Mouse (Mus musculus): Measurements from ENCODE around the gene Nudt12.
A peak's percentile ranks its signal among the peaks of the same experiment; 100 is the strongest.

Gene Nudt12

DNA sequence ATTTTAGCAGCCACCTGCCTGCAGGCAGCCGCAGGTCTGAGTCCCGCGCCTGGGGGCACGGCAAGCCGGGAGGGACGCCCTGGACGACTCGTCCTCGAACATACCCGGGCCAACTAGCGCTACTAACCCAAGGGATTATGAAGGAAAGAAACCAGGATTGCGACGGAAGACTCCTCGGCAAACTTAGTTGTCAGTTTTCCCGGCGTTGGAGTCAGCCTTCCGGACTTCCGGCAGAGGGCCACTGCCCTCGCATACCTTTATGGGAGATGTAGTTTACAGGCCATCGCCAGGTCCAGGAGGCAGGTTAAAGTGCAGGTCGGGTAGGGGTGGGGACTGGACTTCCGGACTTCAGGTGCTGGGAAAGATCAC, at the start of gene Nudt12:
Nudt12 (minus strand) TSS at position 282 of the 369 bp plus-strand sequence.
- DNase-seq (ENCODE audit: low spot score): peak; percentile 50

- DNase-seq (ENCODE audit: low spot score): no peak
Measured at GRCm38 (mm10) chr17:59053306-59053705, 40.1 kb upstream of the Nudt12 start.

GRCm38 (mm10) chr17:59039754-59040153, 26.6 kb upstream of the Nudt12 start:
- DNase-seq (ENCODE audit: low spot score): peak; percentile 5

DNA sequence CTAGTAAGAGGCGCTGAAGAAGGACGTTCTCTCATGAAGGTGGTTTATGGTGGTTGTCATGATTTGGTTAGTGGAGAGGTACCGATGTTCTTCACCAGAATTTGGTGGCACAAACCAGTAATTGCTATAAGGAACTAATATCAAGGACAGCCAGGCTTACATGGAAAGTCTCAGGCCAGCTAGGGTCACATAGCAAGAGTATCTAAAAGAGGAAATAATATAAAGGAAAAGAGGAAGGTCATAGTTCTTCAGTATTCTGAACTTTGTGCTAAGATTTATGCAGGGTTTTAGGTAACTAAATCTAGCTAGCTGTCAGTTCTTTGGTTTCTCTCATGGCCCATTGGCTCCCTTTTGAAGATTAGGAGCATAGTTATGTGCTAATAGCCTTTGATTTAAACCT, 20.3 kb upstream of the Nudt12 start:
- no peak for DNase-seq (ENCODE audit: low spot score)

DNA sequence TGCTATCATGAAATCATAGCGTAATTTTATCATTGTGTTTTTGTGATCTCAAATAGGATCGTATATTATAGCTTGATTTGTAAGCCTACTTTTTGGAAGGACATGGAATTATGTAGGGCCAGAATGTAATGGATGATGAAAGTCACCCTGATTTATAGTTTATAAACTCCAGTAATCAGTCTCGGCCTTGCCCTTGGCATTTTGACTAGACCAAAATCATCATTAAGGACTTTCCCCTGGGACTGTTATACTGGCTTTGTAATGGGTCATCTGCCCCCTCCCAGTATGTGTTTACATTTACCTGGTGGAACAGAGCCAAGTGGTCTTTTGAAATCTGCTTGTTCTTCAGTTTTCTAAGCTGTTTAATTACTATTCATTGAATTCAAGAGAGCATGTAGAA, 13.2 kb upstream of the Nudt12 start:
- DNase-seq (ENCODE audit: low spot score): no peak

- no peak for DNase-seq (ENCODE audit: low spot score)
Measured at GRCm38 (mm10) chr17:59024502-59024901, 11.3 kb upstream of the Nudt12 start.

GRCm38 (mm10) chr17:59023971-59024370, 10.8 kb upstream of the Nudt12 start:
- no peak for DNase-seq (ENCODE audit: low spot score)

GRCm38 (mm10) chr17:59018666-59019065, 5.5 kb upstream of the Nudt12 start:
- DNase-seq (ENCODE audit: low spot score): no peak

GRCm38 (mm10) chr17:59012421-59013090, 616 bp downstream of the Nudt12 start:
- no peak for DNase-seq (ENCODE audit: low spot score)

DNA sequence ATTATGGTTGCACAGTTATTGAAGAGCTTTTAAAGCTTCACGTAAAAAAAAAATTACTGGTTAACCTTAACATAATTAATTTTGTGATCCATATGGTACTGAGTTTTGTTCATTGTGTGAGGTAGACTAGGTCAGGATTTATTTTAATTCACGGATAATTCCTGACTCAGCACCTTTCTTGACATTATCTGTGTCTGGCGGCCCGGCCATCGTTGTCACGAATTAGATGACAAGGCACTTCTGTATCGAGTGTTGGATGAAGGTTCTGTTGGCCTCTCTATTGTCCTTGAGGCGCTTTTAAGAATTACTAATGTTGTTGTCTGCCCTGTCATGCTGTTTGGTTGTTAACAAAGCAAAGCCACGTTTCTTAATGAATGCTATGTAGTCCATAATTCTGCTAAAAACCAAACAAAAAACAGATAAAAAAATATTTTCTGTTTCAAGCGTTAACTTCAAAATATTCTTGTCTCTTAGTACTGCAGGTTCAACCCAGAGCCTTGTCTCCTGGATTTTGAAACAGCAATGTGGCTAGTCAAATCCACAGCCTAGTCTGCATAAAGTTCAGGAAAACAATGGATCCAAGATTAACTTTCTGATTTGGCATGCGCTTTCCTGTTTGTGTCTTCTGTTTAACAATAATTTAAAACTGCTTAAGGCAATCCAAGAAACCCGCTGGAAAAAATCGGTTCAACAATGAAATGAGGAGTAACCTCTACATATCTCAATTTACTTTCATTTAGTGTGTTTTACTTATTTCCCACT, 1.4 kb downstream of the Nudt12 start:
- DNase-seq (ENCODE audit: low spot score): no peak

GRCm38 (mm10) chr17:58991275-58991674, 21.9 kb downstream of the Nudt12 start, which contains the start of gene Pdzph1:
Gene Pdzph1, minus strand, starts transcription at chr17:58991375.
- DNase-seq (ENCODE audit: low spot score): no peak

GRCm38 (mm10) chr17:58973237-58973636, 39.9 kb downstream of the Nudt12 start:
- DNase-seq (ENCODE audit: low spot score): no peak

DNA sequence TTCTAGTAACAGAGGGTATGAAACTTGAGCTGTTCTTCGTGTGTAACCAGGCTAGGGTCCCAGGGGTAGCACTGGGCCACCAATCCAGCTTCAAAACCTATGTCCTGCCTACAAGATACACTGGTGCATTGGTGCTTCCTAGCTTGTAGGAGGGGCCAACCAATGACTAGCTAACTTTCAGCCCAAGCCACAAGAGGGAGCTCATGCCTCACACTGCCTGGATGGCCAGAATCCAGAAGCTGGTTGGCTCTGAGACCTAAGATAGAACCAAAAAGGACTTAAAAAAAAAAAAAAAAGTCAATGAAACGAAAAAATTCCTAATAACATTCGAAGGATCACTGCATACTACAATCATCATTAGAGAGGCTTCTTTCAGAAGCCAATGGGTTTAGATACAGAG, 53.3 kb downstream of the Nudt12 start:
- peak; percentile 28 for DNase-seq (ENCODE audit: low spot score)

- DNase-seq (ENCODE audit: low spot score): no peak
Measured at GRCm38 (mm10) chr17:58957055-58957454, 56.1 kb downstream of the Nudt12 start.
